Mouse (Mus musculus) erythroblast, embryonic 14.5 days (primary cell): Measurements from ENCODE around the gene Trim68. TPM values are rescaled to one million over a fixed set of nuclear protein-coding genes. Genes with fewer than 3 reads are reported as not detected.

Experiments
- H3K27me3 ChIP-seq: 2 replicates; pipeline ENCODE4 v1.6.1; 2012; ENCODE audit warnings: inconsistent platforms; ENCODE audit not compliant: control insufficient read depth
- H3K36me3 ChIP-seq: 2 replicates; pipeline ENCODE4 v1.6.1; 2012; ENCODE audit warnings: mild to moderate bottlenecking, inconsistent platforms; ENCODE audit not compliant: control insufficient read depth
- H3K4me1 ChIP-seq: 2 replicates; pipeline ENCODE4 v1.6.1; 2012; ENCODE audit warnings: inconsistent platforms; ENCODE audit not compliant: control insufficient read depth
- H3K4me3 ChIP-seq: replicated peaks from 2 replicates; pipeline ENCODE3; 2012; ENCODE audit warnings: moderate library complexity, mild to moderate bottlenecking, inconsistent platforms
- H3K9me3 ChIP-seq: 2 replicates; pipeline ENCODE4 v1.6.1; 2012; ENCODE audit warnings: low read length, inconsistent platforms, mixed read lengths; ENCODE audit not compliant: control insufficient read depth
- GATA1 ChIP-seq: IDR thresholded peaks from 2 replicates; pipeline ENCODE4 v1.6.1; 2012; ENCODE audit warnings: low read length, inconsistent platforms, mixed read lengths
- TAL1 ChIP-seq: IDR thresholded peaks from 3 replicates; pipeline ENCODE4 v1.6.1; 2012; ENCODE audit warnings: low read length, inconsistent platforms, mixed read lengths
- polyA plus RNA-seq: library from polyadenylated mRNA; stranded (reverse); fragments of >175 nt; gene quantifications from 2 replicates; pipeline ENCODE4 v1.2.3, GENCODE M21; 2012

The Trim68 gene
- polyA plus RNA-seq, result 0.05 TPM in 1 of 2 replicates, not detected in the other

DNA sequence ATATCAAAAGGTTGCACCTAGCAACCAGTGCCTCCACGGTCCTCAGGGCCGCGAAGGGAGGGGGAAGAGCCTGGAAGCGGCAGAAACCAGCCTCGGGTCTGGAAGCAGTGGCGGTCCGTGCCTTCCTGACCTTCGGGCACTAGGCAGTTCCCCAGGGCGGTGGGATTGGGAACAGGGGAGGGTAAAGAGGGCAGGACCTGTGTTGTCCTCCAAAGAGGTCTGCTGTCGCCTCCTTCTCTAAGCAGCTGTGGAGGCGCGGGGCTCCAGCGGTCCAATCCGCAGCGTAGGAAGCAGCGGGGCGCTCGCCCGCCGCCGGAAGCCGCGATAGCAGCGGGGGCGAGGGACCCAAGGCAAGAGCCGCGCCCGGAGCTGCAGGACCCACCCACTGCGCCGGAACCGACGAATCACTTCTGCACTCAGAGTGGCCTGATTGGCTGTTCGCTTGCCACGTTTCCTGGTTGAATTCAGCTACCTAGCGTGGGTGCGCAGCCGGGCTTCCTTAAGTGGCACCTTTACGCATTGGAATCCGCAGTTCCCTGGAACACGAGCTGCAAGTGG lies at the start of gene Trim68:
Gene Trim68, minus strand, starts transcription at position 384 of the 558 bp plus-strand sequence.
- H3K4me3 ChIP-seq, result peak within 1 kb of the TSS; percentile 64

DNA sequence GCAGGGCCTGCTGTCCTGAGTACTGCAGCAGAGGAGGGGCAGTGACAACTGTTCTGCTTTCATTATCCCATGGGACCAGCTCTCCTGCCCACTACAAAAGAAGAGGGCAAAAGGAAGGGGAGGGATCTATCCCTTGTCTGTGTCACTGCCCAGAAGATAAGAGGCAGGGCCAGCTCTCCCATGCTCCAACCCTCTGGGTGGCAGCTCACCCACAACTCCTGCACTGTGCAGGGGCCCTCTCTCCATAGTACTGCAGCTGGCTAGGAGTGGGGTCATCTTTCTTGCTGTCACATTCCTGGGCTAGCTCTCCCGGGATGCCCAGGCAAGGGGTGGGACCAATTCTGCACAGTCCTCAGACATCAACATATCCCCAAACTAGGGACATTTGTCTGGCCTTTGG lies 46.7 kb upstream of the Trim68 start:
- Histone ChIP-seq H3K36me3 (no peaks in the 10 kb centered on the region), H3K27me3 (no peaks in the 10 kb centered on the region), H3K9me3 (no peaks in the 10 kb centered on the region), H3K4me1 (no peaks in the 10 kb centered on the region), H3K4me3 (no peak overlapping the region)
- TF ChIP-seq TAL1 (no peak), GATA1 (no peak)

More for the DNA sequence above, at the start of gene Trim68:
- Histone ChIP-seq H3K27me3 (no peaks in the 10 kb centered on the region), H3K36me3 (no peaks in the 10 kb centered on the region), H3K4me1 (peaks cover 6% of the 10 kb centered on the region), H3K9me3 (no peaks in the 10 kb centered on the region)
- TF ChIP-seq GATA1 (no peak), TAL1 (no peak)

DNA sequence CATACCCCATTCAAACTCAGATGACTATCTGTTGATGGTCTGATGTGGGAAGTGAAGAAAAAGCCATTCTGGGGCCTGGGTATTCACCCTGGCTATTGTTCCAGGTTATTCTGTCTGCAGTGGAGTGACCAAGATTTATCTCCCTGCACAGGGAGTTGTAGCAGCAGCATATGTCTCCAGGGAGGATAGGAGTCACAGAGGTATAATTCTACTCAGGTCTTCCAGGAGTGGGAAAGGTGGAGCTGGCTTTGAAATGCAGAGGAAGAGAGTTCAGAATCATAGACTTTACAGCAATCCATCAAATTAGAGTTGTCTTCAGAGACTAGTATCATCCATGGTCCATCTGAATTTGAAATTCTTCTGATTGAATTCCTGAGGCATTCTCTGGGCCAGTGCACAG lies 40.3 kb upstream of the Trim68 start, which contains the start of gene Olfr559:
Gene Olfr559, minus strand, starts transcription at position 101 of the 400 bp plus-strand sequence.
- Histone ChIP-seq H3K9me3 (no peaks in the 10 kb centered on the region), H3K4me3 (no peak within 1 kb of the TSS)

DNA sequence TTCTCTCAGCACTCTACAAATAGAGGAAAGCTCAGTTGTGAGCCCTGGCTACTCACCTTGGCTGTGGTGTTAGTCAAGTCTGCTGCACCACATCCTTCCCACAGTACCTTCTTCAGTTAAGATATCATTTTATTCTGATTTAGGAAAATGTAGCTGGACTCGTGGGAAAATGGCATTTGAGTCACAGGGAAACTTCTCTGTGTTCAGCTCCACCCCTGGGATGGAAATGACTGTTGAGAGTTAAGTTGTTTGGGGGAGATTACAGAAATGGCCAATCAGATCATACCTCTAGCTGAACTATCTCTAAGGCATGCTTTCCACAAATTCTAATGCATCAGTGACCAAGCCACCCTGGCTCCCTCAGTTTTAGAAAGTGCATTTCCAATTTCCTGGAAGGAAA lies 31.8 kb upstream of the Trim68 start, which contains the start of gene Olfr33:
Gene Olfr33, minus strand, starts transcription at position 101 of the 400 bp plus-strand sequence.
- H3K9me3 ChIP-seq, result no peaks in the 10 kb centered on the region
- no peaks in the 10 kb centered on the region for H3K36me3 ChIP-seq
- no peaks in the 10 kb centered on the region for H3K27me3 ChIP-seq
- H3K4me1 ChIP-seq, result no peaks in the 10 kb centered on the region
- TF ChIP-seq GATA1 (no peak), TAL1 (no peak)
- H3K4me3 ChIP-seq, result no peak within 1 kb of the TSS

More for the DNA sequence above, 40.3 kb upstream of the Trim68 start, which contains the start of gene Olfr559:
- Histone ChIP-seq H3K36me3 (no peaks in the 10 kb centered on the region), H3K27me3 (no peaks in the 10 kb centered on the region), H3K4me1 (no peaks in the 10 kb centered on the region)
- TF ChIP-seq GATA1 (no peak), TAL1 (no peak)

DNA sequence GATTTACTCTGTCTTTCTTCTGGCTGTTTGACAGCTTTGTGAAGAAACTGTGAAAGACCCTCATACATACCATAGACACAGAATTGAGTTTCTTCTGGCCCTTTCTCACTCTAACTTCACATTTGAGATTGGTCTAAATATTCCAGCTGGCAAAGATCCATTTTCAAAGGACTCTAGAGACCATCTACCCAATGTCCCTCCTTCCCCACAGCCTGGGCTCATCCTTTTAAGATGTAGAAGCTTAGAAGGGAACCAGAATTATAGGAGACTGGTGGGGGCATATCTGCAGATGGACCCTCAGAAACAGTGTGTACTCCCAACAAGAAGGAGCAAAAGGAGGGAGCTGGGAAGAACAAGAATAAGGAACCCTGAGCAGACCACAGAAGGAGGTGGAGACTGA lies 14.8 kb upstream of the Trim68 start, which contains the start of gene Olfr558:
Gene Olfr558, plus strand, starts transcription at position 301 of the 400 bp plus-strand sequence.
- no peaks in the 10 kb centered on the region for H3K9me3 ChIP-seq
- H3K36me3 ChIP-seq, result no peaks in the 10 kb centered on the region
- H3K27me3 ChIP-seq, result no peaks in the 10 kb centered on the region
- no peak within 1 kb of the TSS for H3K4me3 ChIP-seq
- H3K4me1 ChIP-seq, result no peaks in the 10 kb centered on the region
- TF ChIP-seq GATA1 (no peak), TAL1 (no peak)

DNA sequence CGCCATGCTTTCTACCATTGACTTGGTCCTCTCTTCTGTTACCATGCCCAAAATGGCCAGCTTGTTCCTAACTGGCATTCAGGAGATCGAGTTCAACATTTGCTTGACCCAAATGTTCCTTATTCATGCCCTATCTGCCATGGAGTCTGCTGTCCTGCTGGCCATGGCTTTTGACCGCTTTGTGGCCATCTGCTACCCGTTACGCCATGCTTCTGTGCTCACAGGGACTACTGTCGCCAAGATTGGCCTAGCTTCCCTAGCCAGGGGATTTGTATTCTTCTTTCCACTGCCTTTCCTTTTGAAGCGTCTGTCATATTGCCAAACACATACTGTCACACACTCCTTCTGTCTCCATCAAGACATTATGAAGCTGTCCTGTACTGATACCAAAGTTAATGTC lies 11.3 kb upstream of the Trim68 start:
- TF ChIP-seq TAL1 (no peak), GATA1 (no peak)
- Histone ChIP-seq H3K4me3 (no peak overlapping the region), H3K4me1 (no peaks in the 10 kb centered on the region), H3K9me3 (no peaks in the 10 kb centered on the region), H3K27me3 (no peaks in the 10 kb centered on the region), H3K36me3 (no peaks in the 10 kb centered on the region)

DNA sequence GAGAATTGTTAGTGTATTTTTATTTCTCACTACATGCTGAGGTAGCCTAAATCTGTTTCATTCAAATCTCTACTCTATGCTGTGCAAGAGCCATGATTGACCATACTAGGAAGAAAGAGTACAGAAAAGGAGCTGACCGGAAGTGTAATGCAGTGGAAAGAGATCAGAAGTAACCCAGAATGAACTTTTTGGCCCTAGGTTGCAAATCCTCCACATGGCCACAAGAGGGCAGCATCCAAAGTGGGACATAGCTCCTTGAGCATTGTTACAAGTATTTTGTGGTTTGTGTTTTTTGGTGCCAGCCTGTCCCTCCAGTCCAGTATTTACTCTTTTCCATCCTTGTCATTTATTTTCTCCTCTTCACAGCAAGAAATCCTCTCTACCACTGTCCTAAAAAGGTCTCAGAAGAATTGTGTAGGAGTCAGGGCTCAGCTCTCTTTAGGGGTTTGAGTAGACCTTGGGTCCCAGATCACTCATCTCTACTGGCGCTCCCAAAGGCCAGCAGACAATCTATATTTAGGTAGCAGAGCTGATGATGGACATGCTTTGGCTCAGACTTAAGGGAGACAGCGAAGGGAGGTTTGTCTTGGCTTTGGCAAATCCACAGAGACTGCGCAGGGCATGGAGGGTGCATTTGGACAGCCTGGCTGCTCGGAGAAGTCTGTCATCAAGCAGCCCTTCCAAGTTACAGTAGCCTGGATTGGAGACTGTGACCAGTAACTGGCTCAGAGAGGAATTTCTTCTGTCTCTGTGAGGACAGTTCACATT lies 8.4 kb upstream of the Trim68 start, which contains the start of gene Olfr557:
Gene Olfr557, plus strand, starts transcription at position 553 of the 768 bp plus-strand sequence.
- TF ChIP-seq GATA1 (no peak), TAL1 (no peak)
- no peaks in the 10 kb centered on the region for H3K36me3 ChIP-seq

DNA sequence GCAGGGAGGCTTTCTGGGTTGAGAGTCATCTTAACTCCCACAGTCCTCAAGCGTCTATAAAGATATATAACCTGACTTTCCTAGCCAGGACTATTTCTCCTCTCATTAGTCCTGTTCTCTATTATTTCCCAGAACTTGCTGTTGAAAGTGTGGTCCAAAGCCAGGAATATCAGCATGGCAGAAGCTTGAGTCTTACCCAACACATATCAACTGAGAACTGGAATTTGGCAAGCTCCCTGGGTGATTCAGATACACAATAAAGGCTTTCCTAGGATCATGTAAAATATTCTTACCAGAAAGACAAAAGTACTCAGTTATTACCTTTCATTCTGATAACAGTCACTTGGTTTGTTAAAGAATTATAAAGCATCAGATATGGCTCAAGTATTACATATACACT lies 5.2 kb downstream of the Trim68 start:
- H3K27me3 ChIP-seq, result no peaks in the 10 kb centered on the region
- H3K4me3 ChIP-seq, result no peak overlapping the region
- peaks cover 2% of the 10 kb centered on the region for H3K4me1 ChIP-seq
- no peaks in the 10 kb centered on the region for H3K36me3 ChIP-seq
- H3K9me3 ChIP-seq, result no peaks in the 10 kb centered on the region
- TF ChIP-seq GATA1 (no peak), TAL1 (no peak)

More for the DNA sequence above, 8.4 kb upstream of the Trim68 start, which contains the start of gene Olfr557:
- Histone ChIP-seq H3K9me3 (no peaks in the 10 kb centered on the region), H3K4me1 (no peaks in the 10 kb centered on the region), H3K4me3 (no peak within 1 kb of the TSS), H3K27me3 (no peaks in the 10 kb centered on the region)

DNA sequence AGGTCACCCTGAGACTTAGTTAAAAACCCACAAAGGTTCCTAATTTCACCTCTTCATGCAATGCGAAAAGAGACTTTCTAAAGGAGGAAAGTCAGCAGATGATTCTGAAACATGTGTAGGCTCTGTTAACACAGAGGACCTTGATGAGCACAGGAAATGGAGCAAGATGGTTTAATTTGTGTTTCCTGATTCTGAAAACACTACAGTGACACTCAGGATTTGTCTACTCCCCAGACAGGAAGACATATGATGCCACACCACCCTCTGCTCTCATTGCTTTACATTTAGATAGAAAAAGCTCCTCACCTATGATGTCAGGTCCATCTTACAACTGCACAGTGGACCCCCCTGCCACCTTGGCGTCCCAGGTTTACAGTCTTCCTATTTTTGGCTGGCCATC lies 10.9 kb downstream of the Trim68 start:
- Histone ChIP-seq H3K36me3 (no peaks in the 10 kb centered on the region), H3K4me1 (no peaks in the 10 kb centered on the region), H3K4me3 (no peak overlapping the region), H3K27me3 (no peaks in the 10 kb centered on the region), H3K9me3 (no peaks in the 10 kb centered on the region)
- TF ChIP-seq GATA1, result no peak
- no peak for TF ChIP-seq TAL1
